Mouse (Mus musculus) stomach, embryonic 15.5 days (tissue): ENCODE measurements around the gene Hpse2. TPM values are rescaled to one million over a fixed set of nuclear protein-coding genes. Genes with fewer than 3 reads are reported as not detected.

ENCODE experiments used
- ATAC-seq: fragments of 200-750 bp; cut with Nextera tagmentation; 2 replicates; pipeline ENCODE4 v1.8.0; 2017; ENCODE audit warnings: low read depth, moderate number of reproducible peaks, moderate TSS enrichment; ENCODE audit not compliant: insufficient read depth, low FRiP score
- H3K27ac ChIP-seq: fragments of 300-500 bp; sonication (generic); 2 replicates; pipeline ENCODE4 v1.5.1; 2015; ENCODE audit warnings: mild to moderate bottlenecking, inconsistent platforms
- H3K27me3 ChIP-seq: fragments of 300-500 bp; sonication (generic); replicated peaks from 2 replicates; pipeline ENCODE4 v1.6.1; 2015; ENCODE audit warnings: inconsistent platforms
- H3K36me3 ChIP-seq: fragments of 300-500 bp; sonication (generic); 2 replicates; pipeline ENCODE4 v1.6.1; 2015; ENCODE audit warnings: inconsistent platforms
- H3K4me1 ChIP-seq: fragments of 300-500 bp; sonication (generic); 2 replicates; pipeline ENCODE4 v1.6.1; 2015; ENCODE audit warnings: inconsistent platforms
- H3K4me2 ChIP-seq: fragments of 300-500 bp; sonication (generic); 2 replicates; pipeline ENCODE4 v1.6.1; 2015; ENCODE audit warnings: mild to moderate bottlenecking, inconsistent platforms
- H3K4me3 ChIP-seq: fragments of 300-500 bp; sonication (generic); replicated peaks from 2 replicates; pipeline ENCODE4 v1.5.1; 2015; ENCODE audit warnings: inconsistent platforms
- H3K9ac ChIP-seq: fragments of 300-500 bp; sonication (generic); 2 replicates; pipeline ENCODE4 v1.6.1; 2015; ENCODE audit warnings: inconsistent platforms
- H3K9me3 ChIP-seq: fragments of 300-500 bp; sonication (generic); 2 replicates; pipeline ENCODE4 v1.6.1; 2016; ENCODE audit warnings: inconsistent platforms
- WGBS: fragments of 180-500 bp; shearing (Covaris S2); methylation state at CpG from one replicate; pipeline ENCODE4 v1.1.7; 2015; 5-methylcytosine and 5-hydroxymethylcytosine counted together
- polyA plus RNA-seq: library from polyadenylated mRNA; unstranded; fragments of >200 nt; fragmentation: Nextera tagmentation; extraction: Ambion mirVana; gene quantifications from 2 replicates; pipeline ENCODE4 v1.2.1, GENCODE M21; 2015

The Hpse2 gene
- polyA plus RNA-seq, 1 experiment from 2014 or later = 7.0 TPM

DNA sequence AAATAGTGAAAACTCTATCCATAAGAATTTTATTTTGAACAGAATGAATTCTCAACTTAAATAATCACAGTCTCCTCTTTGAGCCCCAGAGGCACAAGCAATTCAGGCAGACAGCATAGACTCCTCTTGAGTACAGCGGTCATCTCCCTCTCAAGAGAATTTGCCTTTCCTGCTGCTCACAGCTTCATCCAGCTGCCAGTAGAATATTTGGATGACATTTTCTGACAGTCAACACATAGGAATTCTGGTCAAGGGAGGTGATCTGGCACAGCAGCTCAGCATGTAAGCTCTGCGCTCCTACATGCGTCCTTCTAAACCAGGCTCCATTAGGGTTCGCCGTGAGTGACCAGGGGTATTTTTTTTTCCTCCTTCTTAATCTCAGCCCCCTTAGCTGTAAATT is 232.6 kb downstream of the Hpse2 start:
- 66% methylated on average over 5 of the region's 5 CpGs for WGBS
- H3K4me1 ChIP-seq = no peaks in the 10 kb centered on the region
- H3K4me3 ChIP-seq = no peak overlapping the region
- H3K9ac ChIP-seq = no peak overlapping the region
- no peak for ATAC-seq
- no peaks in the 10 kb centered on the region for H3K27me3 ChIP-seq
- H3K36me3 ChIP-seq = no peaks in the 10 kb centered on the region
- no peaks in the 10 kb centered on the region for H3K9me3 ChIP-seq
- H3K27ac ChIP-seq = peak overlapping the region; percentile 48; the same call in 1 of the 2 replicates
- H3K4me2 ChIP-seq = peak overlapping the region; percentile 8; the same call in 1 of the 2 replicates

DNA sequence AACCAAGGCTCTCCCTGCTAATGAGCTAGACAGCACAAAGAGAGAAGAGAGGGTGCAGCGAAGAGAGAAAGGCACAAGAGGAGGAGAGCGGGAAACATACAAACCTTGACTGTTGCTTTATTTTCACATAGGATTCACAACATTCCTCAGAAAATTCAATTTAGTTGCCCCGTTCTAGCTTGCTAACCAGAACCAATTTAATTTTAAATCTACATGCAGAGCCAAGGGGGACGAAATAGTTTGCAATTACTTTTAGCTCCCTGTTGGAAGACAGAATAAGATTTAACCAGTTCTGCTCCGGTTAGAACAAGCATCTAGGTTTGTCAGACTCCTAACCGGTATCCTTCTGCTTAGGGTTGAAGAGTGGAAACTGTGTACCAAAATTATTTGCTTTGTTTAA is 240.3 kb downstream of the Hpse2 start:
- WGBS = 76% methylated on average over 6 of the region's 6 CpGs
- ATAC-seq = no peak
- Histone ChIP-seq H3K9me3 (no peaks in the 10 kb centered on the region), H3K9ac (no peak overlapping the region), H3K4me1 (no peaks in the 10 kb centered on the region), H3K27me3 (no peaks in the 10 kb centered on the region), H3K4me2 (no peak overlapping the region), H3K36me3 (no peaks in the 10 kb centered on the region), H3K4me3 (no peak overlapping the region), H3K27ac (no peak overlapping the region)

DNA sequence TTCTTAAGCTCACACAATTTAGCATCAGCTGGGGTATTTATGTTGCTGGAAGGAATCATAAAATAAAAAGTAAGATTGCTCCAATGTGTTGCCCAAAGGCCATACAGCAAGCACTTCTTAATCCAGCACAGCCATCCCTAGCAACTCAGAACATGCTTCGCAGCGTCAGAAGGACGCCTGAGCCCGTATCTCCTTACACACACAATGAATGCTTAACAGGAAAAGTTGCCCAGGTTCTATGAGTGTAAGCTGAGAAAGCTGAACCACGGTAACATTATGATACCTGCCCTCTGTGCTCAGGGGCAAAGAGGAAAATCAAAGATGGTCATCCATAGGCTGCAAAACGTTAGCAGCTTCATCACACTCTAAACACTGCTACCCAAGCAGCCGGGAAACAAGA is 241.3 kb downstream of the Hpse2 start:
- Histone ChIP-seq H3K4me1 (no peaks in the 10 kb centered on the region), H3K27me3 (no peaks in the 10 kb centered on the region), H3K4me2 (no peak overlapping the region), H3K36me3 (no peaks in the 10 kb centered on the region), H3K27ac (no peak overlapping the region), H3K9me3 (no peaks in the 10 kb centered on the region), H3K9ac (no peak overlapping the region), H3K4me3 (no peak overlapping the region)
- 69% methylated on average over 7 of the region's 7 CpGs for WGBS
- no peak for ATAC-seq

DNA sequence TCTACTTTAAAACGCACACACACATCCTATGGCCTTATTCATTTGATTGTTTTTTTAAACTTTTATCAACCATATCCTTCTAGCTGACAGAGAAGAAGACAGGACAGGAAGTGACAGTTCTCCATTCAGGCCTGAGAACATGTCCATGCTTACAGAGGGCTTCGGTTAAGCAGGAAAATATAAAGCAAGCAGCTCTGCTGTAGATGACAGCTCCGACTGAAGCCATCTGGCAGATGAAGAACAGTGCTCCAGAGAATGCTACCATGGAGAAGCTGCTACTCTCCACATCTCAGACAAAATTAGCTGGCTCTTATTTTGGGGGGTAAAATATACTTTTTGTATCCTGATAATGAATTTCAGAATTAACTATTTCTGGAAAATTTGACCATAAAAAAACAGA is 246.5 kb downstream of the Hpse2 start:
- no peak overlapping the region for H3K9ac ChIP-seq
- WGBS = 41% methylated on average over 3 of the region's 3 CpGs
- H3K27me3 ChIP-seq = no peaks in the 10 kb centered on the region
- H3K4me2 ChIP-seq = no peak overlapping the region
- H3K9me3 ChIP-seq = no peaks in the 10 kb centered on the region
- H3K4me1 ChIP-seq = no peaks in the 10 kb centered on the region
- no peak for ATAC-seq
- H3K36me3 ChIP-seq = no peaks in the 10 kb centered on the region
- H3K4me3 ChIP-seq = no peak overlapping the region
- H3K27ac ChIP-seq = no peak overlapping the region; the same call in 1 of the 2 replicates

DNA sequence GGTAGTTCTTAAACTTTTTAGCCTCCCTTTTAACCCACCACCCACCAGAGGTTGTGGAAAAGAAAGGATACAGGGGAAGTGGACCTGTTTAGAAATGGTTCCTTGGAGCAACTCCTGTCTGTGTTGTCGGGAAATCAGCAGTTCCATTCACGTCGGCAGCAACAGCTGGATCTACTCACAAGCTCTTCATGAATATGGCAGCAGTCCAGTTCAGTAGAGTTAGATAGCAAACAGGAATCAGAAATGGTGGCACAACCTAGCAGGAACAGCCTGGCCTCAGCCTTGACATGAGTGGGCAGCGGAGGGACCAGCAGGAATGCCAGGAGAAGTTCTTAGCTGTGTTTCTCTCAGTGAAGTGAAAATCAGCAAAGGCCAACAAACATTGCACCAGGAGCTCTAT is 278.4 kb downstream of the Hpse2 start:
- H3K4me1 ChIP-seq = no peaks in the 10 kb centered on the region
- WGBS = 70% methylated on average over 4 of the region's 4 CpGs
- no peak overlapping the region for H3K9ac ChIP-seq
- no peak overlapping the region for H3K27ac ChIP-seq
- H3K27me3 ChIP-seq = no peaks in the 10 kb centered on the region
- no peak for ATAC-seq
- H3K9me3 ChIP-seq = no peaks in the 10 kb centered on the region
- no peaks in the 10 kb centered on the region for H3K36me3 ChIP-seq
- no peak overlapping the region for H3K4me3 ChIP-seq
- no peak overlapping the region for H3K4me2 ChIP-seq

DNA sequence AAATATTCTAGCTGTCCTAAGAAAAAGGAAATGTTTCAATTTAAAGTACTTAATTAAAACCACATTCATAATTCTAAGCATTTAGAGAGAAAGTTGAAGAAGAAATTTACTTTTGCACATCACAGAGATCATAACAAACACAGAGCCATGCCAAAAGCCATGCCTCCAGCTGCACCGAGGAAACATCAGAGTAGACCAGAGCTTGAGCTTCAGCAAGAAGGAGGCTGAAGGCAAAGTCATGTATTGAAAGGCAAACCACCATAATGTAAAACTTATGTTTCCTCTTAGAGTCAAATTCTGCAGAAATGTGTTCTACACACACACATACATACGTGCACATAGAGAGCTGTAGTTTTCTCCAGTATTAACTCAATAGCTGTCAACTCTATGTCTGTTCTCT is 291.2 kb downstream of the Hpse2 start:
- Histone ChIP-seq H3K4me2 (no peak overlapping the region), H3K9me3 (no peaks in the 10 kb centered on the region), H3K9ac (no peak overlapping the region), H3K4me1 (no peaks in the 10 kb centered on the region), H3K36me3 (no peaks in the 10 kb centered on the region), H3K4me3 (no peak overlapping the region), H3K27ac (no peak overlapping the region), H3K27me3 (no peaks in the 10 kb centered on the region)
- no peak for ATAC-seq
- WGBS = 61% methylated on average over 2 of the region's 2 CpGs

DNA sequence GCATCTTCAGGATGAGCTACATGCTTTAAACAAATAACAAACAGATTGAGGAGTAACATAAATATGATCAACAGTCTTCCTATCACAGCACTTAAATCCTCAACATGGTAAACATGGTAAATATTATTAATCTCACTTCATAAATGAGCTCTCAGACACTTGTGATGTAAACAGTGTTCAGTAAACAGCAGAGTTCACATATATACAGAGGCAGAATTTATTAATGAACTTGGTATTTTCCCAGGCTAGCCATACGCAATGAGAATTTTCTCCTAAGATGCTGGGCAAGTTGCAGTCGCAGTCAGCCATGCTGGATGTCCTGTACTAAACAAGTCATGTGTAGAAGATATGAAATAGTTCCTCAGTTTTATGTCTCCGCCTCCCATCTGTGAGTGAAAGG is 300.9 kb downstream of the Hpse2 start:
- Histone ChIP-seq H3K27me3 (no peaks in the 10 kb centered on the region), H3K4me3 (no peak overlapping the region), H3K4me1 (no peaks in the 10 kb centered on the region), H3K36me3 (no peaks in the 10 kb centered on the region), H3K4me2 (no peak overlapping the region), H3K27ac (no peak overlapping the region), H3K9me3 (no peaks in the 10 kb centered on the region), H3K9ac (no peak overlapping the region)
- no peak for ATAC-seq
- WGBS = 88% methylated on average over 3 of the region's 3 CpGs

DNA sequence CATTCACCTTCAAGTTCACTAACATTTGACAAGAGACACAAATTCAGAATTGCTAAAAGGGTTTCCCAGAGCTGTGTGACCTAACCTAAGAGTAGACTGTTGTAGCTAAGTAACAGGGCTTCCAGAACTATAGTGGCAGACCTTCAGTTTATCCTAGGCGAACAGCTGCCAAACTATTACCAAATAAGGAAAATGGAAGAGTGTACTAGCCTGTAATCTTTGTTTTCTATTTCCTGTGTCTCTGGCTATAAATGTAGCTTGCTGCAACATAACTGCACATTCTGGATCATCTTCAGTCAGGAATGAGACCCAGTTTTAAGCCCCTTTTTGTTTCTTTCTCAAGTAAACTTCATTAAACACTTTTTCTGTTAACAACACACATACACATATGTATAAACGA is 324.0 kb downstream of the Hpse2 start:
- Histone ChIP-seq H3K9me3 (no peaks in the 10 kb centered on the region), H3K4me1 (no peaks in the 10 kb centered on the region), H3K4me3 (no peak overlapping the region), H3K36me3 (no peaks in the 10 kb centered on the region), H3K4me2 (no peak overlapping the region), H3K27me3 (no peaks in the 10 kb centered on the region), H3K9ac (no peak overlapping the region), H3K27ac (no peak overlapping the region; the same call in 1 of the 2 replicates)
- WGBS = 42% methylated on average over 2 of the region's 2 CpGs
- ATAC-seq = no peak

DNA sequence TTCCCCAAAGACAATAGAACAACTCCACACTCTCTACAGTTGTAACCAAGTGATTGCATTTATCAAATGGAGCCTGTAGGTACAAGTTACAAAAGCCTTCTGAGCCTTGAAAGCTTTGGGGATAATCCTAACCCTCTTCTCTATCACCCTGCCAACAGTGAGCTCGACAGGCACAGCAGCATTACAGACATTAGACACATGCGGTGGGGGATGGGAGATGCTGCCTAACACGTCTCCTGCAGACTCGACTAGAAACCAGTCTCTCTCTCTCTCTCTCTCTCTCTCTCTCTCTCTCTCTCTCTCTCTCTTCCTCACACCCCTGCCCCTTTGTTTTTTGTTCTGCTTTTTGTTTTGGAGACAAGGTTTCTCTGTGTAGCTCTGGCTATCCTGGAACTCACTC is 343.6 kb downstream of the Hpse2 start:
- no peaks in the 10 kb centered on the region for H3K36me3 ChIP-seq

DNA sequence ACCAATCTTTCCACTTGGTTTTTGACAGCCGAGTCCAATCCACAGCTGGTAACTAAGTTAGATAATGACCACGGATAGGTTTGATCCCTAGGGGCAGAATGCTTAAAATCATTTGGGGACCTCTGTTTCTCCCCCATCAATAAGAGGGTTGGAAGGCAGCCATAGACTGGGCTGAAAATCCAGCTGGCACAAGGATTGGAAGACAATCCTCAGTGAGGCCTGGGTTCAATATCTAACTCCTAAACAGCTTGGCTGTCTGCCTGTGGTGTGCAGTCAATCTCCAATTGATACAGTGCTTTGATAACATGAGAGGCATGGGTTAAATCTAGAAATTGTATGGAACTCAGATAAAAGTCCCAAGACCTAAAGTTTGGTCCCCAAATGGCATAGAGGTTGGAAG is 345.4 kb downstream of the Hpse2 start:
- WGBS = 63% methylated on average over 2 of the region's 2 CpGs
- Histone ChIP-seq H3K4me1 (no peaks in the 10 kb centered on the region), H3K27me3 (no peaks in the 10 kb centered on the region), H3K36me3 (no peaks in the 10 kb centered on the region), H3K9me3 (no peaks in the 10 kb centered on the region), H3K9ac (no peak overlapping the region), H3K4me2 (no peak overlapping the region), H3K4me3 (no peak overlapping the region), H3K27ac (no peak overlapping the region)
- no peak for ATAC-seq

More for the DNA sequence above, 343.6 kb downstream of the Hpse2 start:
- no peaks in the 10 kb centered on the region for H3K27me3 ChIP-seq
- H3K9me3 ChIP-seq = no peaks in the 10 kb centered on the region
- no peak overlapping the region for H3K27ac ChIP-seq
- no peak for ATAC-seq
- H3K9ac ChIP-seq = no peak overlapping the region
- H3K4me2 ChIP-seq = no peak overlapping the region
- H3K4me3 ChIP-seq = no peak overlapping the region
- H3K4me1 ChIP-seq = no peaks in the 10 kb centered on the region
- 33% methylated on average over 4 of the region's 4 CpGs for WGBS

DNA sequence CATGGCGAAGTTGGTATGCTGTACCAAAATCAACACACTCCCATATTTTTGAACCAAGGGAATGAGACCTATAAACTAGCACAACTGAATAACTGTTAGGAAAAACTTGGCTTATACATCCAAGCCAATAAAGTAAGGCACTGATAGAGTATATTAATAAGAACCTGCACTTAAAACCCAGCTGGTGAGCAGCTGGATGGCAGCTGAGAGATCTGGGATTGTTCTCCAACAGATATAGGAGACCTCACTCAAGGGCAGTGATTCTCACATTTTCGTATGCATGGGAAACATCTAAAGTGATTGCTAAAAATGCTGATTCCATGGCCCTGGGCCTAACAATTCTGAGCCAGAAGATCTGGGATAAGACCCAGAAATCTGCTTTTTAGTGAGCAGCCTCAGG is 345.9 kb downstream of the Hpse2 start:
- WGBS = 78% methylated on average over 2 of the region's 2 CpGs
- no peaks in the 10 kb centered on the region for H3K36me3 ChIP-seq
- H3K27ac ChIP-seq = no peak overlapping the region
- H3K9me3 ChIP-seq = no peaks in the 10 kb centered on the region
- no peak overlapping the region for H3K4me2 ChIP-seq
- ATAC-seq = no peak
- H3K4me3 ChIP-seq = no peak overlapping the region
- H3K4me1 ChIP-seq = no peaks in the 10 kb centered on the region
- H3K27me3 ChIP-seq = no peaks in the 10 kb centered on the region
- H3K9ac ChIP-seq = no peak overlapping the region

DNA sequence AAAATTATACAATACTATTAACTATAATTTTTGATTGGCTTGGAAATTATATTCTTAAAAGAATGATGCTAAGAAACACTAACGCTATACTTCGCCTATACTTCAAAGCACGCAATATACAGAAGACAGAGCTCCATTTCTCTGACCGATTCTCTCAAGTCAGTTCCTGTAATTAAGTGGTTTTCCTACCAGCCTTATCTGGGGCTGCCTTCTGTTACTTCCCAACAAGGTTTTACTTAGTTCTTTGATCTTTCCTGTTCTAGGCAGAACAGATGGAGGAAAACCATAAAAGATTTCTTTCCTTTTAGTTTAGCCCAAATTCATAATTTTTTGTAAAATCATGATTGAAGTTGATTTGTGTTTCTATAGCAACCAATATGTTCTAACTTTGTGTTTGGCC is 351.8 kb downstream of the Hpse2 start:
- H3K4me3 ChIP-seq = no peak overlapping the region
- no peak overlapping the region for H3K4me2 ChIP-seq
- no peaks in the 10 kb centered on the region for H3K9me3 ChIP-seq
- no peak overlapping the region for H3K27ac ChIP-seq
- WGBS = 74% methylated on average over 4 of the region's 4 CpGs
- no peak for ATAC-seq
- H3K36me3 ChIP-seq = no peaks in the 10 kb centered on the region
- H3K27me3 ChIP-seq = no peaks in the 10 kb centered on the region
- H3K4me1 ChIP-seq = no peaks in the 10 kb centered on the region
- H3K9ac ChIP-seq = no peak overlapping the region

DNA sequence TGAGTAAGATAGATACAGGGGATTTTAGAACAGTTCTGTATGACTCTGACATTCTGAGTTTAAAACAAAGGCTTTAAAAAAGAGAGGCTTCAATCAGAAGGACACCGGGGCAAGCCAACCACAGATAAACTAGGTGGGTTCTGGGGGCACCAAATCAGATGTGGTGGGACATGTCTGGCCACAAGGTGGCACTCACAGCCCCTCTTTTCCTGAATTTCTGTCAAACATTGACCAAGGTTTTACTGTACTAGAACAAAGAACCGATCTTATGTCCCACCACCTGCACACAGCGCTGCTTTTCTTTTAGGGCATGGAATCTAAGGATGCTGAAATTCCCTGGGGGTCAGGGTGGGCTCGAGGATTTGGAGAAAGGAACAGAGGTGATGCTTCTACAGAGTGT is 360.9 kb downstream of the Hpse2 start:
- H3K4me1 ChIP-seq = no peaks in the 10 kb centered on the region
- H3K27me3 ChIP-seq = no peaks in the 10 kb centered on the region
- 24% methylated on average over 4 of the region's 4 CpGs for WGBS
- ATAC-seq = no peak
- H3K4me3 ChIP-seq = no peak overlapping the region
- H3K27ac ChIP-seq = no peak overlapping the region
- no peak overlapping the region for H3K9ac ChIP-seq
- H3K4me2 ChIP-seq = no peak overlapping the region
- H3K9me3 ChIP-seq = no peaks in the 10 kb centered on the region
- no peaks in the 10 kb centered on the region for H3K36me3 ChIP-seq
